Mouse (Mus musculus) forelimb bud, embryonic 11.5 days (tissue): ENCODE data around the gene Cfb.
"Not testable (repeated sequence)": the region's sequence is repeated elsewhere in the genome, so short reads cannot be mapped to it uniquely, and the experiment has no call there.

Experiments used
- DNase-seq: peaks from one replicate; pipeline ENCODE4 v3.0.0-alpha.2; 2012; ENCODE audit warnings: low read depth, low spot score

Cfb gene

GRCm38 (mm10) chr17:34862416-34863081, at the start of gene Cfb:
Gene Cfb, minus strand, starts transcription at chr17:34862518.
- no peak for DNase-seq

GRCm38 (mm10) chr17:34911945-34912351, 49.6 kb upstream of the Cfb start:
- DNase-seq, result peak; percentile 76

GRCm38 (mm10) chr17:34910982-34911381, 48.7 kb upstream of the Cfb start:
- DNase-seq, result no peak

GRCm38 (mm10) chr17:34902895-34903294, 40.6 kb upstream of the Cfb start:
- DNase-seq, result no peak

GRCm38 (mm10) chr17:34901948-34902347, 39.6 kb upstream of the Cfb start:
- not testable (repeated sequence) for DNase-seq

- not testable (repeated sequence) for DNase-seq
These were observed 38.5 kb upstream of the Cfb start for GRCm38 (mm10) chr17:34900826-34901225.

- no peak for DNase-seq
These were observed 37.5 kb upstream of the Cfb start for GRCm38 (mm10) chr17:34899890-34900243.

- DNase-seq, result no peak
These were observed 37.0 kb upstream of the Cfb start for GRCm38 (mm10) chr17:34899053-34899889.

- DNase-seq, result no peak
These were observed 36.4 kb upstream of the Cfb start for GRCm38 (mm10) chr17:34898706-34899052.

- peak; percentile 73 for DNase-seq
These were observed 35.9 kb upstream of the Cfb start, which contains the start of the genes C2 and Ehmt2 for GRCm38 (mm10) chr17:34898160-34898586. Gene C2, minus strand, starts transcription at chr17:34898265. Gene Ehmt2, plus strand, starts transcription at chr17:34898469.

- no peak for DNase-seq
These were observed 35.2 kb upstream of the Cfb start for GRCm38 (mm10) chr17:34897373-34898159.

GRCm38 (mm10) chr17:34896366-34896765, 34.0 kb upstream of the Cfb start:
- DNase-seq, result no peak

GRCm38 (mm10) chr17:34895724-34896123, 33.4 kb upstream of the Cfb start:
- no peak for DNase-seq

- DNase-seq, result no peak
These were observed 32.6 kb upstream of the Cfb start for GRCm38 (mm10) chr17:34894801-34895530.

- DNase-seq, result peak; percentile 99
These were observed 31.8 kb upstream of the Cfb start for GRCm38 (mm10) chr17:34894074-34894597.

- DNase-seq, result no peak
These were observed 30.9 kb upstream of the Cfb start for GRCm38 (mm10) chr17:34893072-34893824.

- DNase-seq, result no peak
These were observed 29.1 kb upstream of the Cfb start for GRCm38 (mm10) chr17:34891377-34891776.

GRCm38 (mm10) chr17:34890074-34890743, 27.9 kb upstream of the Cfb start:
- DNase-seq, result no peak

- DNase-seq, result no peak
These were observed 25.6 kb upstream of the Cfb start for GRCm38 (mm10) chr17:34887942-34888341.

GRCm38 (mm10) chr17:34885615-34886014, 23.3 kb upstream of the Cfb start:
- DNase-seq, result no peak
